Mouse (Mus musculus) hindbrain, embryonic 11.5 days (tissue): ENCODE measurements around the gene Gucd1. TPM values are rescaled to one million over a fixed set of nuclear protein-coding genes. Genes with fewer than 3 reads are reported as not detected.

ENCODE experiments used
- ATAC-seq: fragments of 200-750 bp; cut with Nextera tagmentation; 2 replicates; pipeline ENCODE4 v1.8.0; 2017; ENCODE audit warnings: mild to moderate bottlenecking, moderate TSS enrichment, moderate library complexity; ENCODE audit not compliant: low FRiP score
- DNase-seq: peaks from one replicate; pipeline ENCODE4 v3.0.0-alpha.2; 2015; ENCODE audit warnings: low spot score
- H3K27ac ChIP-seq: fragments of 300-500 bp; sonication (generic); 2 replicates; pipeline ENCODE4 v1.5.1; 2014; ENCODE audit warnings: mild to moderate bottlenecking, low read depth, low read length
- H3K27me3 ChIP-seq: fragments of 300-500 bp; sonication (generic); 2 replicates; pipeline ENCODE4 v1.6.1; 2014; ENCODE audit warnings: mild to moderate bottlenecking, low read length, moderate library complexity, mixed read lengths; ENCODE audit not compliant: control insufficient read depth, insufficient read depth
- H3K36me3 ChIP-seq: fragments of 300-500 bp; sonication (generic); 2 replicates; pipeline ENCODE4 v1.6.1; 2014; ENCODE audit warnings: mild to moderate bottlenecking, low read length, moderate library complexity, mixed read lengths; ENCODE audit not compliant: control insufficient read depth, insufficient read depth
- H3K4me1 ChIP-seq: fragments of 300-500 bp; sonication (generic); replicated peaks from 2 replicates; pipeline ENCODE4 v1.6.1; 2014; ENCODE audit warnings: low read length, mixed read lengths; ENCODE audit not compliant: control insufficient read depth, insufficient read depth
- H3K4me2 ChIP-seq: fragments of 300-500 bp; sonication (generic); replicated peaks from 2 replicates; pipeline ENCODE4 v1.6.1; 2014; ENCODE audit warnings: mild to moderate bottlenecking, low read depth, low read length
- H3K4me3 ChIP-seq: fragments of 300-500 bp; sonication (generic); 2 replicates; pipeline ENCODE4 v1.5.1; 2014; ENCODE audit warnings: low read depth, low read length
- H3K9ac ChIP-seq: fragments of 300-500 bp; sonication (generic); 2 replicates; pipeline ENCODE4 v1.6.1; 2014; ENCODE audit warnings: low read depth, low read length
- H3K9me3 ChIP-seq: fragments of 300-500 bp; sonication (generic); 2 replicates; pipeline ENCODE4 v1.6.1; 2016; ENCODE audit warnings: low read length; ENCODE audit not compliant: control insufficient read depth
- WGBS: fragments of 180-500 bp; shearing (Covaris S2); extraction: QIAGEN DNeasy Blood & Tissue Kit; methylation state at CpG from one replicate; pipeline ENCODE4 v1.1.7; 2014; 5-methylcytosine and 5-hydroxymethylcytosine counted together
- polyA plus RNA-seq: library from polyadenylated mRNA; unstranded; fragments of >200 nt; fragmentation: Nextera tagmentation; extraction: Ambion mirVana; gene quantifications from 2 replicates; pipeline ENCODE4 v1.2.1, GENCODE M21; 2014

Gucd1 gene
- polyA plus RNA-seq, 1 experiment from 2014 or later, result 26.7 TPM

DNA sequence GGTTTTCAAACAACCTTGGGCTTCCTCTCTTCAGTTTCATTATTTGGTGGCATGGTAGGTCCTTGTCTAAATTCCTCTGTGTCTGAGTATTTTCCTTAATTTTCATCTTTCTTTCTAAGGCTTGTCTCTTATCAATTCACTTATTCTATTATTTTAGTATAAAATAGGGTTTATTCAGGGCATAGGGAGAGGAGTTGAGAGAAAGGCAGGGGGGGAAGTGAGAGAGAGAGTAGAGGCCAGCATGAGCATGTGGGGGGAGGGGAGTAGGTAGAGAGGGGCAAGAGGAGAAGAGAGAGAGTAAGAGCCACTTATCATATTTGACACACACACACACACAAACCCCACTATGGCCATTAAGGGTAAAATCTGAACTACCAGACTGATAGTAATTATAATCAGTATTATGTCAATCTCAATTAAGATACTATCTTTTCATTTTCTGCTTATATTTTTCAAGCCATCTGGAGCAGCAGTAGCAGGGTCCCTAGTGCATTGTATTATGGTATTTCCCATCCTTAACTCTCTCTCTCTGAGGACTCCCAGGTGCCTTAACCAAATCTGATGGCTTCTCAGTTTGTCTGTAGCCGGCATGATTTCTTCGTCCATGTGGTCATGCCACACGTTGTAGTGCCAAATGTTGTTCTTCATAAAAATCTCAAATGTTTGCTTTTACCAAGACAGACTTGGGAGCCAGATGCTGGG lies 26.4 kb downstream of the Gucd1 start:
- DNase-seq (no peak), ATAC-seq (no peak)
- Histone ChIP-seq H3K9me3 (no peaks in the 10 kb centered on the region), H3K4me2 (no peak overlapping the region), H3K9ac (no peak overlapping the region), H3K4me3 (no peak overlapping the region), H3K27ac (no peak overlapping the region), H3K27me3 (no peaks in the 10 kb centered on the region), H3K36me3 (no peaks in the 10 kb centered on the region), H3K4me1 (no peaks in the 10 kb centered on the region)
- WGBS, result 84% methylated on average over 3 of the region's 3 CpGs

DNA sequence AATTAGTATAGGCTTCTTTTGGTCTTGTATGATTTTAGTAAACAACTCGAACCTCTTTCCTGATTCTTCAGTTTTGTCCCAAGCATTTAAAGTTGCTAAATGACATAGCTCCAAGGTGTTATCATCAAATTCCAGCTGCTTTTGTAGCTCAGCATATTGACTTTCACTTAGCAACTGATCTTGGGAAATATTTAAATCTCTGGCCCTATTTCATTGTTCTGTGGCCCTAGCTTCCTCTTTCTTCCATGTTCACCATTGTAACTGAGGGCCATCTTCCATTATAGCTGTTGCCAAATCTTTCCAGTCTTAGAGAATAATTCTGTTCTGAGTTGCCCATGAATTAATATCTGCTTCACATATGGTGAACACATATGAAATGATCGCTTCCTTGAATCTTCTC lies 27.0 kb downstream of the Gucd1 start:
- DNase-seq (no peak), ATAC-seq (no peak)
- Histone ChIP-seq H3K9ac (no peak overlapping the region), H3K27me3 (no peaks in the 10 kb centered on the region), H3K36me3 (no peaks in the 10 kb centered on the region), H3K4me3 (no peak overlapping the region), H3K9me3 (no peaks in the 10 kb centered on the region), H3K27ac (no peak overlapping the region), H3K4me2 (no peak overlapping the region), H3K4me1 (no peaks in the 10 kb centered on the region)
- 84% methylated on average over 2 of the region's 2 CpGs for WGBS

DNA sequence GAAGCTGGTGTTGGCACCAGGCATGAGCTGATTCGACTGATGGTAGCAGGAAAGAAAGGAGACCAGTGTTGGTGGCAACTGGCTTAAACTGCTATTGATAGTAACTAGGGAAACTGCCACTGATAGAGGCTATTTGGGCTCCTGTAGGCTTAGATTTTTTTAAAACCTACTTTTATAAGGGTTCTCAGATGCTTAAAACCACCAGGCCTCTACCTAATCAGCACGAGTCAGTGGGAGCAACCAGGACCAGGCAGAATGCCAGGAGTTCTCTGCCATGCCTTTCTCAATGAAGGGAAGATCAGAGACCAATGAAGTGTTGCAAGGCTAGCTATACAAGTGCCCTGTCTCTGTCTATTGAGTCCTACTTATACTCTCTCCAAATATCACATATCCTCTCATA lies 28.2 kb downstream of the Gucd1 start:
- Histone ChIP-seq H3K27me3 (no peaks in the 10 kb centered on the region), H3K9ac (no peak overlapping the region), H3K4me3 (no peak overlapping the region), H3K4me2 (no peak overlapping the region), H3K27ac (no peak overlapping the region), H3K36me3 (no peaks in the 10 kb centered on the region), H3K4me1 (no peaks in the 10 kb centered on the region), H3K9me3 (no peaks in the 10 kb centered on the region)
- DNase-seq, result no peak
- WGBS, result 84% methylated on average over 2 of the region's 2 CpGs
- no peak for ATAC-seq

DNA sequence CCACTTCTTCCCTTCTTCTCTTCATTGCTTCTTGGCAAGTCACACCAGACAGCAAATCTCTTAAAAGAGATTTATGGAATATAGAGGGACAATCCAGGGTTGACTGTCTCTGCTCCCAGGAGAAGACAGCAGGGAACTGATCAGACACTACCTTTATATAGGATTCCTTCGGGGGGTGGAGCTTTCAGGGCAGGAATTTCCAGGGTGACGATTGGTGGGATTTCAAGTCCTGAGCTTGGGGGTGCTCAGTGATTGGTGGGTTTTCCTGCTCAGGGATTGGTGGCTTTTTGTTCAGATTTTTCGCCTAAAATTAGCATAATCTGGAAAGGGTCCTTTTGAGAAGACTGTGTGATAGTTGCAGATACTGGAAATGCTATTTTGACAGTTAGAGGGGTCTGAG lies 30.6 kb downstream of the Gucd1 start:
- DNase-seq (no peak), ATAC-seq (no peak)
- H3K4me2 ChIP-seq, result no peak overlapping the region
- no peak overlapping the region for H3K4me3 ChIP-seq
- no peaks in the 10 kb centered on the region for H3K9me3 ChIP-seq
- 70% methylated on average over 3 of the region's 3 CpGs for WGBS
- no peak overlapping the region for H3K27ac ChIP-seq
- H3K36me3 ChIP-seq, result no peaks in the 10 kb centered on the region
- no peaks in the 10 kb centered on the region for H3K4me1 ChIP-seq
- H3K9ac ChIP-seq, result no peak overlapping the region
- no peaks in the 10 kb centered on the region for H3K27me3 ChIP-seq

DNA sequence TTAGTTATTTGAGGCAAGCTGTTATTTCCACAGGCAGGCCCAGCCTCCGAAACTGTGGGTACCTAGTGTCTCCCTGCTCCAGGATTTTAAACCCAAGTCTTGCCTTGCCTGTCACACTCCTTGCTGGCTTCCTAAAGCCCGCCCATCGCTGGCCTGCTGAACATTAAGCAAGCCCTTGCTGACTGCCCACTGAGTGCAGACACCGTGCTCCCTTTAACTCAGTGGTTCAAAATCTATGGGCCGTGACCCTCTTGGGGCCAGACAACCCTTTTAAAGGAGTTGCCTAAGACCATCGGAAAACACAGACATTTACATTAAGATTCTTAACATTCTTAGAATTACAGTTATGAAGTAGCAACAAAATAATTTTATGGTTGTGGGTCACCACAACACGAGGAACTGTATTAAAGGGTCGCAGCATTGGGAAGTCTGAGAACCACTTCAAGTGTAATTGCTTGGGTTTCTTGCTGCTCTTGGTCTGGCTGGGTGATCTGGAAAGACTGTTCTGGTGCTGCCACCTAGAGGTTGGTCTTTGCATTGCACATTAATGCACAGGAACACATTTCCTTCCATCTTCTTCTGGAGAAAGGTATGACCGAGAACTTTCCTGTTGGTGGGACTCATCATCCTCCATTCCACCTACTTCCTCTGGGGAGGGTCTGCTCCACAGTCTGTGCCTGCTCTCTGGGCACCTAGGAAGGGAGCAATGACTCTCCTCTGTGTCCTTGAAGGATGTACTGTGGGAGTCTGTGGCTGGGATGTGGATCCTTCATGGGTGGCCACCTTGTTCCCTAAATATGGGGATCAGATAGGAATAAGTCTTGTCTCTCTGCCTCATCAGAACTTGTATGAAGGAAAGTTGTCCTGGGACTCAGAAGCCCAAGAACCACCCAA lies 31.4 kb downstream of the Gucd1 start:
- Histone ChIP-seq H3K4me3 (no peak overlapping the region), H3K9me3 (no peaks in the 10 kb centered on the region), H3K4me1 (no peaks in the 10 kb centered on the region), H3K36me3 (no peaks in the 10 kb centered on the region), H3K9ac (no peak overlapping the region), H3K27me3 (no peaks in the 10 kb centered on the region), H3K4me2 (no peak overlapping the region), H3K27ac (no peak overlapping the region)
- ATAC-seq, result peak; percentile 53; the same call in 1 of the 2 replicates
- 54% methylated on average over 9 of the region's 9 CpGs for whole genome bisulfite sequencing
- DNase-seq, result peak; percentile 84

DNA sequence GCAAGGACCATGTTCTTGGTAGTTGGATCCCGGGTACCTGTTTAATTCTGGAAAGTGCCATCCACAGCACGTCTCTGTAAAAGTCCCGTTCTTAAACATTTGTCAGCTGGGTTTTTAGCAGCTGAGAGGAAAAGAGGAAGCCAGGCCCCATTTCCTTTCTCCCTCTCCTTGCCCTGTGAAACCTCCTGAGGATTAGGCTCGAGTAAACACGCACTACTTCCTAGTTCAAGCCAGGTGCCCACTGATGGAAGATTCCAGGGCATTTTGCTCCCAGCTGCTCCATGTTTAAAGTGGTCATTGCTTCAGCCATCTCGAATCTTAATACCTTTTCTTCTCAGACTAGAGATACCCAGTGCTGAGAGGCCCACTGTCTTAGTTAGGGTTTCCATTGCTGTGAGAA lies 33.0 kb downstream of the Gucd1 start:
- Histone ChIP-seq H3K36me3 (no peaks in the 10 kb centered on the region), H3K9ac (no peak overlapping the region), H3K4me1 (no peaks in the 10 kb centered on the region), H3K9me3 (no peaks in the 10 kb centered on the region), H3K4me3 (no peak overlapping the region), H3K27me3 (no peaks in the 10 kb centered on the region), H3K4me2 (no peak overlapping the region), H3K27ac (no peak overlapping the region)
- DNase-seq, result no peak
- ATAC-seq, result no peak
- 71% methylated on average over 6 of the region's 6 CpGs for WGBS

DNA sequence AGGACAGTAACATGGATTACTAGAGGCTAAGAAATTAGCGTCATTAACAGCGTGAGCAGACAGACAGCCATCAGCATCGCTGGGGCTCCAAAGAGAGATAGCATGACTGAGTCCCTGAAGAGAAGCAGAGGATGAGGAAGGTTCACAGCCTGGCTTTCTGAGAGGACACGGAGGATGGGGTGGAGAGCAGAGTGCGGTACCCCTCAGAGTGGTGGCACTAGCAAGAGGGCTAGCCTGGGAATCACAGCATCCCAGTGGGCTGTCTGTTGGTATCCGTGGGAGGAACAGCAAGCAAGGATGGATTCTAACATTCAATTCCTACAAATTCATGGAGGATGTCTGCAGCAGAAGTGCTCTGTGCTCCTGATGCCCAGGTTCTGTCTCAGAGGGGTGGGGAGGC lies 33.7 kb downstream of the Gucd1 start:
- DNase-seq, result no peak
- H3K9me3 ChIP-seq, result no peaks in the 10 kb centered on the region
- H3K27ac ChIP-seq, result no peak overlapping the region
- ATAC-seq, result no peak
- H3K4me1 ChIP-seq, result no peaks in the 10 kb centered on the region
- no peaks in the 10 kb centered on the region for H3K27me3 ChIP-seq
- no peaks in the 10 kb centered on the region for H3K36me3 ChIP-seq
- no peak overlapping the region for H3K4me2 ChIP-seq
- WGBS, result 89% methylated on average over 6 of the region's 6 CpGs
- H3K9ac ChIP-seq, result no peak overlapping the region
- H3K4me3 ChIP-seq, result no peak overlapping the region

DNA sequence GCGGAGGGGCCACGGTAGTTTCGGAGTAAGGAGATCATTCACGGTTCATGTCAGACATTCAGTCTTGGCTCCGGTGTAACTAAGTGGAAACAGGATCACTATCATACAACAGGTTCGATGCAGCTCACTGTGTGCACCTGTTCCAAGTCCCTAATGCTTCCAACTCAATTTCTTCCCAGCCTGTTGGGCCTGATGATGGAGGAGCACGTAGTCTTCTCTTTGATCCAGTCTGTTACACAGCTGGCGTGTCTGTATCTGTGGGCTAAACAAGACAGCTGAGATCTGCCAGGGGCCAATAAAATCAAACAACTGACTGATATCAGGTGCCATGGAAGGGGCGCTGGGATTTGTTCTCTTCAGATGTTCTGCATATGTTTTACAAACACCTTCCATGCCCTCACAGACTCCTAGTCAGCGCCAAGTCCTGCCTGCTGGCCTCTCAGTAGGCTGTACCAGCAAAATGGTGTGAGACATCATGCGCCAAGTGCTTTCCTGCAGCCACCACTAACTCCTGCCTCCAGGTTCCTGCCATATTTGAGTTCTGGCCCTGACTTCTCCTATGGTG lies 34.8 kb downstream of the Gucd1 start:
- no peaks in the 10 kb centered on the region for H3K4me1 ChIP-seq

More for the DNA sequence above, 34.8 kb downstream of the Gucd1 start:
- no peaks in the 10 kb centered on the region for H3K36me3 ChIP-seq
- H3K4me3 ChIP-seq, result no peak overlapping the region
- WGBS, result 85% methylated on average over 11 of the region's 11 CpGs
- no peak overlapping the region for H3K9ac ChIP-seq
- no peaks in the 10 kb centered on the region for H3K9me3 ChIP-seq
- DNase-seq (no peak), ATAC-seq (no peak)
- no peak overlapping the region for H3K4me2 ChIP-seq
- no peak overlapping the region for H3K27ac ChIP-seq
- no peaks in the 10 kb centered on the region for H3K27me3 ChIP-seq
